Mouse (Mus musculus) T-helper 17 cell (primary cell): ENCODE data around the gene Slc8a3.

Experiments used
- in situ Hi-C, 2 experiments: fragments of 300-600 bp; cut with MboI, MseI; formaldehyde crosslinking; loops; 1 replicate in 1 of 2; 2 replicates in 1 of 2; pipeline ENCODE4 v1.15.1; 2025; ENCODE audit warnings: high pct_unique_total_duplicates in 2 of 2

The Slc8a3 gene

GRCm38 (mm10) chr12:81186668-81187067, 146.3 kb downstream of the Slc8a3 start:
- in situ Hi-C loops: loop anchor here (5.0 kb wide), 1 partner anchor 204 kb away; no protein-coding TSS in a partner anchor

GRCm38 (mm10) chr12:81186081-81186480, 146.9 kb downstream of the Slc8a3 start:
- in situ Hi-C loops: loop anchor here (5.0 kb wide), 1 partner anchor 204 kb away; no protein-coding TSS in a partner anchor

- in situ Hi-C loops: loop anchor here (5.0 kb wide), 1 partner anchor 203 kb away; no protein-coding TSS in a partner anchor
Measured at GRCm38 (mm10) chr12:81184967-81185366, 148.0 kb downstream of the Slc8a3 start.

- in situ Hi-C loops: no loop called here
Measured at GRCm38 (mm10) chr12:81182073-81182472, 150.9 kb downstream of the Slc8a3 start.

GRCm38 (mm10) chr12:81175252-81175651, 157.7 kb downstream of the Slc8a3 start:
- in situ Hi-C loops: no loop called here

GRCm38 (mm10) chr12:81173893-81174292, 159.1 kb downstream of the Slc8a3 start:
- in situ Hi-C loops: no loop called here

- in situ Hi-C loops: no loop called here
Measured at GRCm38 (mm10) chr12:81173011-81173410, 160.0 kb downstream of the Slc8a3 start.

- in situ Hi-C loops: no loop called here
Measured at GRCm38 (mm10) chr12:81170076-81170475, 162.9 kb downstream of the Slc8a3 start.

- in situ Hi-C loops: no loop called here
Measured at GRCm38 (mm10) chr12:81168494-81168893, 164.5 kb downstream of the Slc8a3 start.

- in situ Hi-C loops: no loop called here
Measured at GRCm38 (mm10) chr12:81168031-81168430, 164.9 kb downstream of the Slc8a3 start.

GRCm38 (mm10) chr12:81167142-81167541, 165.8 kb downstream of the Slc8a3 start:
- in situ Hi-C loops: no loop called here

GRCm38 (mm10) chr12:81166615-81167014, 166.4 kb downstream of the Slc8a3 start:
- in situ Hi-C loops: no loop called here

GRCm38 (mm10) chr12:81166092-81166491, 166.9 kb downstream of the Slc8a3 start:
- in situ Hi-C loops: no loop called here

- in situ Hi-C loops: no loop called here
Measured at GRCm38 (mm10) chr12:81163566-81163965, 169.4 kb downstream of the Slc8a3 start.

- in situ Hi-C loops: no loop called here
Measured at GRCm38 (mm10) chr12:81163131-81163530, 169.8 kb downstream of the Slc8a3 start.

GRCm38 (mm10) chr12:81161282-81161681, 171.7 kb downstream of the Slc8a3 start:
- in situ Hi-C loops: no loop called here

GRCm38 (mm10) chr12:81160831-81161230, 172.1 kb downstream of the Slc8a3 start:
- in situ Hi-C loops: no loop called here

GRCm38 (mm10) chr12:81160425-81160824, 172.6 kb downstream of the Slc8a3 start:
- in situ Hi-C loops: no loop called here

- in situ Hi-C loops: no loop called here
Measured at GRCm38 (mm10) chr12:81159947-81160346, 173.0 kb downstream of the Slc8a3 start.

- in situ Hi-C loops: no loop called here
Measured at GRCm38 (mm10) chr12:81156841-81157240, 176.1 kb downstream of the Slc8a3 start.

- in situ Hi-C loops: no loop called here
Measured at GRCm38 (mm10) chr12:81155675-81156074, 177.3 kb downstream of the Slc8a3 start.

GRCm38 (mm10) chr12:81152082-81152481, 180.9 kb downstream of the Slc8a3 start:
- in situ Hi-C loops: no loop called here

- in situ Hi-C loops: no loop called here
Measured at GRCm38 (mm10) chr12:81150917-81151316, 182.1 kb downstream of the Slc8a3 start.

- in situ Hi-C loops: no loop called here
Measured at GRCm38 (mm10) chr12:81147956-81148355, 185.0 kb downstream of the Slc8a3 start.
